Mouse (Mus musculus): Measurements from ENCODE around the gene Ccdc96. TPM values are rescaled to one million over a fixed set of nuclear protein-coding genes. Genes with fewer than 3 reads are reported as not detected.

Ccdc96 gene
- polyA plus RNA-seq, 1 experiment, result 1.0 TPM

- 92% methylated on average over 3 of the region's 3 CpGs for WGBS
- H3K27ac ChIP-seq (ENCODE audit: insufficient read depth, low read length), result no peak overlapping the region
- H3K27me3 ChIP-seq (ENCODE audit: control insufficient read depth, insufficient read depth, low read length), result no peaks in the 10 kb centered on the region
- H3K4me1 ChIP-seq (ENCODE audit: control insufficient read depth, insufficient read depth, low read length), result peaks cover 22% of the 10 kb centered on the region
- DNase-seq, result no peak
- H3K4me3 ChIP-seq (replicated peaks; ENCODE audit: insufficient read depth, low read depth, low read length), result no peak overlapping the region
- TF ChIP-seq CTCF (IDR thresholded peaks at IDR 0.05; ENCODE audit: borderline replicate concordance, insufficient read depth, low read depth, low read length) (no peak), POLR2A (IDR thresholded peaks at IDR 0.05; ENCODE audit: borderline replicate concordance, insufficient read depth, low read length) (no peak)
These were observed 6.9 kb upstream of the Ccdc96 start for GRCm38 (mm10) chr5:36477486-36477885.

- no peak for DNase-seq
- Histone ChIP-seq H3K27ac (ENCODE audit: insufficient read depth, low read length) (no peak overlapping the region), H3K27me3 (ENCODE audit: control insufficient read depth, insufficient read depth, low read length) (no peaks in the 10 kb centered on the region), H3K4me3 (replicated peaks; ENCODE audit: insufficient read depth, low read depth, low read length) (no peak overlapping the region), H3K4me1 (ENCODE audit: control insufficient read depth, insufficient read depth, low read length) (peaks cover 22% of the 10 kb centered on the region)
- WGBS, result 65% methylated on average over 6 of the region's 6 CpGs
- TF ChIP-seq POLR2A (IDR thresholded peaks at IDR 0.05; ENCODE audit: borderline replicate concordance, insufficient read depth, low read length) (no peak), CTCF (IDR thresholded peaks at IDR 0.05; ENCODE audit: borderline replicate concordance, insufficient read depth, low read depth, low read length) (no peak)
These were observed 5.6 kb upstream of the Ccdc96 start for GRCm38 (mm10) chr5:36478540-36479420.

GRCm38 (mm10) chr5:36479735-36480134 lies 4.7 kb upstream of the Ccdc96 start:
- 31% methylated on average over 2 of the region's 2 CpGs for WGBS
- no peak overlapping the region for H3K27ac ChIP-seq (ENCODE audit: insufficient read depth, low read length)
- H3K4me3 ChIP-seq (replicated peaks; ENCODE audit: insufficient read depth, low read depth, low read length), result no peak overlapping the region
- DNase-seq, result no peak
- peaks cover 23% of the 10 kb centered on the region for H3K4me1 ChIP-seq (ENCODE audit: control insufficient read depth, insufficient read depth, low read length)
- no peaks in the 10 kb centered on the region for H3K27me3 ChIP-seq (ENCODE audit: control insufficient read depth, insufficient read depth, low read length)
- TF ChIP-seq CTCF (IDR thresholded peaks at IDR 0.05; ENCODE audit: borderline replicate concordance, insufficient read depth, low read depth, low read length) (no peak), POLR2A (IDR thresholded peaks at IDR 0.05; ENCODE audit: borderline replicate concordance, insufficient read depth, low read length) (no peak)

GRCm38 (mm10) chr5:36480398-36480797 lies 4.0 kb upstream of the Ccdc96 start:
- Histone ChIP-seq H3K27me3 (ENCODE audit: control insufficient read depth, insufficient read depth, low read length) (no peaks in the 10 kb centered on the region), H3K4me3 (replicated peaks; ENCODE audit: insufficient read depth, low read depth, low read length) (no peak overlapping the region), H3K4me1 (ENCODE audit: control insufficient read depth, insufficient read depth, low read length) (peaks cover 27% of the 10 kb centered on the region), H3K27ac (ENCODE audit: insufficient read depth, low read length) (no peak overlapping the region)
- DNase-seq, result no peak
- WGBS, result 27% methylated on average over 4 of the region's 4 CpGs
- TF ChIP-seq CTCF (IDR thresholded peaks at IDR 0.05; ENCODE audit: borderline replicate concordance, insufficient read depth, low read depth, low read length) (no peak), POLR2A (IDR thresholded peaks at IDR 0.05; ENCODE audit: borderline replicate concordance, insufficient read depth, low read length) (no peak)

- Histone ChIP-seq H3K27ac (ENCODE audit: insufficient read depth, low read length) (no peak overlapping the region), H3K27me3 (ENCODE audit: control insufficient read depth, insufficient read depth, low read length) (no peaks in the 10 kb centered on the region), H3K4me1 (ENCODE audit: control insufficient read depth, insufficient read depth, low read length) (peaks cover 27% of the 10 kb centered on the region), H3K4me3 (replicated peaks; ENCODE audit: insufficient read depth, low read depth, low read length) (no peak overlapping the region)
- no peak for TF ChIP-seq CTCF (IDR thresholded peaks at IDR 0.05; ENCODE audit: borderline replicate concordance, insufficient read depth, low read depth, low read length)
- no peak for TF ChIP-seq POLR2A (IDR thresholded peaks at IDR 0.05; ENCODE audit: borderline replicate concordance, insufficient read depth, low read length)
- no peak for DNase-seq
- WGBS, result 70% methylated on average over 1 of the region's 1 CpGs
These were observed 3.3 kb upstream of the Ccdc96 start for GRCm38 (mm10) chr5:36481114-36481513.

- peak overlapping the region; percentile 85 for H3K4me3 ChIP-seq (replicated peaks; ENCODE audit: insufficient read depth, low read depth, low read length)
- peak overlapping the region; percentile 10 for H3K27ac ChIP-seq (ENCODE audit: insufficient read depth, low read length)
- peak; percentile 58 to 67 for DNase-seq
- WGBS, result 5% methylated on average over 58 of the region's 58 CpGs
- no peaks in the 10 kb centered on the region for H3K27me3 ChIP-seq (ENCODE audit: control insufficient read depth, insufficient read depth, low read length)
- TF ChIP-seq CTCF (IDR thresholded peaks at IDR 0.05; ENCODE audit: borderline replicate concordance, insufficient read depth, low read depth, low read length), result no peak
- no peak for TF ChIP-seq POLR2A (IDR thresholded peaks at IDR 0.05; ENCODE audit: borderline replicate concordance, insufficient read depth, low read length)
- H3K4me1 ChIP-seq (ENCODE audit: control insufficient read depth, insufficient read depth, low read length), result peaks cover 27% of the 10 kb centered on the region
These were observed 936 bp upstream of the Ccdc96 start for GRCm38 (mm10) chr5:36483203-36484101.

- Histone ChIP-seq H3K27me3 (ENCODE audit: control insufficient read depth, insufficient read depth, low read length) (no peaks in the 10 kb centered on the region), H3K4me3 (replicated peaks; ENCODE audit: insufficient read depth, low read depth, low read length) (no peak overlapping the region), H3K27ac (ENCODE audit: insufficient read depth, low read length) (no peak overlapping the region), H3K4me1 (ENCODE audit: control insufficient read depth, insufficient read depth, low read length) (peaks cover 12% of the 10 kb centered on the region)
- no peak for TF ChIP-seq POLR2A (IDR thresholded peaks at IDR 0.05; ENCODE audit: borderline replicate concordance, insufficient read depth, low read length)
- TF ChIP-seq CTCF (IDR thresholded peaks at IDR 0.05; ENCODE audit: borderline replicate concordance, insufficient read depth, low read depth, low read length), result no peak
- DNase-seq, result no peak
- WGBS, result 55% methylated on average over 19 of the region's 19 CpGs
These were observed 918 bp downstream of the Ccdc96 start for GRCm38 (mm10) chr5:36485306-36485705.
